Mouse (Mus musculus) liver, embryonic 11.5 days (tissue): ENCODE measurements around the gene Ebf4. TPM values are rescaled to one million over a fixed set of nuclear protein-coding genes. Genes with fewer than 3 reads are reported as not detected.

Source experiments
- ATAC-seq: fragments of 200-750 bp; cut with Nextera tagmentation; replicated peaks from 2 replicates; pipeline ENCODE4 v1.8.0; 2017; ENCODE audit warnings: moderate number of reproducible peaks, mild to moderate bottlenecking, moderate TSS enrichment, moderate library complexity; ENCODE audit not compliant: low FRiP score
- DNase-seq: peaks from one replicate; pipeline ENCODE4 v3.0.0-alpha.2; 2017; ENCODE audit warnings: low spot score
- H3K27ac ChIP-seq: fragments of 300-500 bp; sonication (generic); 2 replicates; pipeline ENCODE4 v1.5.1; 2014; ENCODE audit warnings: mild to moderate bottlenecking, low read depth, low read length, control low read depth
- H3K27me3 ChIP-seq: fragments of 300-500 bp; sonication (generic); replicated peaks from 2 replicates; pipeline ENCODE4 v1.6.1; 2014; ENCODE audit warnings: low read length, mixed read lengths; ENCODE audit not compliant: control insufficient read depth, insufficient read depth
- H3K36me3 ChIP-seq: fragments of 300-500 bp; sonication (generic); 2 replicates; pipeline ENCODE4 v1.6.1; 2014; ENCODE audit warnings: mild to moderate bottlenecking, low read length, moderate library complexity, mixed read lengths; ENCODE audit not compliant: control insufficient read depth, insufficient read depth
- H3K4me1 ChIP-seq: fragments of 300-500 bp; sonication (generic); replicated peaks from 2 replicates; pipeline ENCODE4 v1.6.1; 2014; ENCODE audit warnings: low read length, mixed read lengths; ENCODE audit not compliant: control insufficient read depth, insufficient read depth
- H3K4me2 ChIP-seq: fragments of 300-500 bp; sonication (generic); 2 replicates; pipeline ENCODE4 v1.6.1; 2014; ENCODE audit warnings: mild to moderate bottlenecking, control low read depth, moderate library complexity
- H3K4me3 ChIP-seq: fragments of 300-500 bp; sonication (generic); 2 replicates; pipeline ENCODE4 v1.5.1; 2014; ENCODE audit warnings: low read depth, low read length, control low read depth
- H3K9ac ChIP-seq: fragments of 300-500 bp; sonication (generic); 2 replicates; pipeline ENCODE4 v1.6.1; 2014; ENCODE audit warnings: low read depth, low read length, control low read depth
- H3K9me3 ChIP-seq: fragments of 300-500 bp; sonication (generic); 2 replicates; pipeline ENCODE4 v1.6.1; 2016; ENCODE audit warnings: low read length, inconsistent platforms, mixed read lengths; ENCODE audit not compliant: control insufficient read depth
- WGBS: fragments of 180-500 bp; shearing (Covaris S2); extraction: QIAGEN DNeasy Blood & Tissue Kit; methylation state at CpG from one replicate; pipeline ENCODE4 v1.1.7; 2014; 5-methylcytosine and 5-hydroxymethylcytosine counted together
- polyA plus RNA-seq: library from polyadenylated mRNA; unstranded; fragments of >200 nt; fragmentation: Nextera tagmentation; extraction: Ambion mirVana; gene quantifications from 2 replicates; pipeline ENCODE4 v1.2.1, GENCODE M21; 2014

Gene Ebf4
- polyA plus RNA-seq, 1 experiment from 2014 or later, result 0.81 TPM

DNA sequence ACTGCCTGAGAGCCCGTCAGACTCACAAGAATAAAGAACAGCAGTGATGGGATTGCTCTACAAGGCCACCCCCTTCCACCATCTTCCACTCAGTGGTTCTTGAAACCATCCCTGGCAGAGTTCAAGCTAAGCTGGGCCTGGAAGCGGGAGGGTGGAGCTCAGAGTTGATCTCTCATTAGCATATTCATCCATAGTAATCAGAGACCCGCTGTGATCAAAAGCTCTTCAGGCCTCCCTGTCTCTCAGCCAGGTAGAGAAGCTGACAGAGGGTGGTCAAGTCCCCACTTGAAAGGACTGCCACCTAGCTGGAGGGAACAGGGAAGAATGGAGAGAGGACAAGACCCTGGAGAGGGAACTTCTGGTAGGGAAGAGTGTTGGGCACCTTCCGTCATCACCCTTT is 8.0 kb downstream of the Ebf4 start:
- DNase-seq (no peak), ATAC-seq (no peak)
- no peak overlapping the region for H3K9ac ChIP-seq
- H3K4me1 ChIP-seq, result no peaks in the 10 kb centered on the region
- no peak overlapping the region for H3K27ac ChIP-seq
- no peak overlapping the region for H3K4me3 ChIP-seq
- 62% methylated on average over 4 of the region's 4 CpGs for WGBS
- H3K9me3 ChIP-seq, result no peaks in the 10 kb centered on the region
- H3K4me2 ChIP-seq, result no peak overlapping the region
- peaks cover 9% of the 10 kb centered on the region for H3K27me3 ChIP-seq
- no peaks in the 10 kb centered on the region for H3K36me3 ChIP-seq

- Histone ChIP-seq H3K27ac (no peak overlapping the region), H3K9me3 (no peaks in the 10 kb centered on the region), H3K4me1 (no peaks in the 10 kb centered on the region), H3K27me3 (no peaks in the 10 kb centered on the region), H3K4me2 (no peak overlapping the region), H3K9ac (no peak overlapping the region), H3K4me3 (no peak overlapping the region), H3K36me3 (no peaks in the 10 kb centered on the region)
- 39% methylated on average over 1 of the region's 1 CpGs for whole genome bisulfite sequencing
- no peak for DNase-seq
- ATAC-seq, result no peak
Observed at GRCm38 (mm10) chr2:130327057-130327456, 32.1 kb downstream of the Ebf4 start.

DNA sequence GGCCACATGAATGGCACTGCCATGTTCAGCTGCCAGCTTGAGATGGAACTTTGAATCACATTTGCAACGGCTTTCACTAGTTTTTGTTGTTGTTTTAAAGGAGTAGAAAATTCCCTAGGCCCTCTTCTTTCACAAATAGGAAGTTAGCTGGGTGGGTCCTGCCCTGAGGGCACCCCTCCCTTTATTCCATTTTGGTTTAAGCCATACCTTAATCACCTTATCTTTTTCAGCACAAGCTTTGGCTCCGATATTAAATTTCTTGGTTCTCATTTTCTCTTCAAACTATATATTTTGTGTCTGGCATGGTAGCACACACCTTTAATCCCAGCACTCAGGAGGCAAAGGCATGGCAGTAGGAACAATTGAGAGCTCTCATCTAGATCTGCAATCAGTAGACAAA is 34.5 kb downstream of the Ebf4 start:
- DNase-seq (no peak), ATAC-seq (no peak)
- H3K36me3 ChIP-seq, result no peaks in the 10 kb centered on the region
- no peak overlapping the region for H3K9ac ChIP-seq
- no peak overlapping the region for H3K4me2 ChIP-seq
- H3K4me1 ChIP-seq, result no peaks in the 10 kb centered on the region
- H3K4me3 ChIP-seq, result no peak overlapping the region
- WGBS, result 84% methylated on average over 2 of the region's 2 CpGs
- H3K27me3 ChIP-seq, result no peaks in the 10 kb centered on the region
- H3K27ac ChIP-seq, result no peak overlapping the region
- no peaks in the 10 kb centered on the region for H3K9me3 ChIP-seq

DNA sequence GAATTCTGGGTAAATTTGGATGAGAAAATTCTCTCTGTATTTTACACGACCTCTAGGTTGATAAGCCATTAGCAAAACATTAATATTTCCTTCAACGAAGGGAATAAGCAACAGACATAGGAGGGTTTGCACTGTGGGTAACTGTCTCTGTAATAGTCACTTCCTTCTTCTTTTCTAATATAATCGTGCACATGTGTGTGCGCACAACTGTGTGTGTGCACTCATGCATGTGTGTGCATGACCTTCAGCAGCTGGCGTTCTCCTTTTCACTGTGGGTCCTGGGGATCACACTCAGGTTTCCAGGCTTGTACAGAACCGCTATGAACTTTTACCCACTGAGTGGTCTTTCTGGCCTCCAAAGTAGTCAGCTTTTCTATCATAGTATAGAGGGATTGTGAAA is 40.1 kb downstream of the Ebf4 start:
- Histone ChIP-seq H3K9me3 (no peaks in the 10 kb centered on the region), H3K27me3 (no peaks in the 10 kb centered on the region), H3K36me3 (no peaks in the 10 kb centered on the region), H3K4me3 (no peak overlapping the region), H3K4me1 (no peaks in the 10 kb centered on the region), H3K27ac (no peak overlapping the region), H3K4me2 (no peak overlapping the region), H3K9ac (no peak overlapping the region)
- DNase-seq (no peak), ATAC-seq (no peak)
- WGBS, result 77% methylated on average over 6 of the region's 6 CpGs

- ATAC-seq (no peak), DNase-seq (no peak)
- no peaks in the 10 kb centered on the region for H3K27me3 ChIP-seq
- H3K4me2 ChIP-seq, result no peak overlapping the region
- H3K9me3 ChIP-seq, result no peaks in the 10 kb centered on the region
- no peak overlapping the region for H3K27ac ChIP-seq
- no peaks in the 10 kb centered on the region for H3K4me1 ChIP-seq
- 75% methylated on average over 8 of the region's 8 CpGs for WGBS
- H3K9ac ChIP-seq, result no peak overlapping the region
- no peaks in the 10 kb centered on the region for H3K36me3 ChIP-seq
- no peak overlapping the region for H3K4me3 ChIP-seq
Observed at GRCm38 (mm10) chr2:130340464-130341219, 45.7 kb downstream of the Ebf4 start.

DNA sequence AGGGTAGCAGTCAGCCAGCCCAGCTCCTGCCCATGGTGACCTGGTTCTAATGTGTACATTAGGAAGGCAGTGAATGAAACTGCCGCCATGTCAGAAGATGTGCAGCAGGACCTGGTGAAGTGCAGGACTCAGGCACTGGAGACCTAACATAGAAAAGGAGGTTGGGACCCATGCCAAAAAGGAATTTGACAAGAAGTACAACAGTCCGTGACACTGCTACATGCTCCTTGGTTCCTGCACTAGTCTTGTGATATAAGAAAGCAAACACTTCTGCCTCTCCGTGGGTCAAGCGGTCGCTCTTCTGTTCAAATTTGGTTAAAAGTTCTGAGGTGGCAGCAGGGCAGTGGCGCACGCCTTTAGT is 46.2 kb downstream of the Ebf4 start:
- Histone ChIP-seq H3K27me3 (no peaks in the 10 kb centered on the region), H3K4me3 (no peak overlapping the region), H3K4me1 (no peaks in the 10 kb centered on the region), H3K9me3 (no peaks in the 10 kb centered on the region), H3K27ac (no peak overlapping the region), H3K4me2 (no peak overlapping the region), H3K36me3 (no peaks in the 10 kb centered on the region), H3K9ac (no peak overlapping the region)
- ATAC-seq (no peak), DNase-seq (no peak)
- 81% methylated on average over 7 of the region's 7 CpGs for WGBS

- no peak for DNase-seq
- Histone ChIP-seq H3K36me3 (no peaks in the 10 kb centered on the region), H3K9ac (no peak overlapping the region), H3K9me3 (no peaks in the 10 kb centered on the region), H3K4me2 (no peak overlapping the region), H3K4me1 (no peaks in the 10 kb centered on the region), H3K27me3 (no peaks in the 10 kb centered on the region), H3K4me3 (no peak overlapping the region), H3K27ac (no peak overlapping the region)
- no peak for ATAC-seq
- 74% methylated on average over 3 of the region's 3 CpGs for WGBS
Observed at GRCm38 (mm10) chr2:130350376-130350775, 55.4 kb downstream of the Ebf4 start.

GRCm38 (mm10) chr2:130351758-130352339 is 56.9 kb downstream of the Ebf4 start:
- Histone ChIP-seq H3K4me3 (no peak overlapping the region), H3K4me2 (no peak overlapping the region), H3K9ac (no peak overlapping the region), H3K36me3 (no peaks in the 10 kb centered on the region), H3K27me3 (peaks cover 2% of the 10 kb centered on the region), H3K27ac (no peak overlapping the region), H3K9me3 (no peaks in the 10 kb centered on the region), H3K4me1 (no peaks in the 10 kb centered on the region)
- DNase-seq (no peak), ATAC-seq (no peak)
- WGBS, result 45% methylated on average over 5 of the region's 5 CpGs

- no peak for DNase-seq
- no peak overlapping the region for H3K4me3 ChIP-seq
- ATAC-seq, result no peak
Observed at GRCm38 (mm10) chr2:130353411-130353810, 58.4 kb downstream of the Ebf4 start.

More at GRCm38 (mm10) chr2:130353411-130353810, 58.4 kb downstream of the Ebf4 start:
- H3K4me1 ChIP-seq, result no peaks in the 10 kb centered on the region
- no peaks in the 10 kb centered on the region for H3K36me3 ChIP-seq
- H3K9ac ChIP-seq, result no peak overlapping the region
- H3K4me2 ChIP-seq, result no peak overlapping the region
- no peaks in the 10 kb centered on the region for H3K9me3 ChIP-seq
- H3K27me3 ChIP-seq, result peaks cover 6% of the 10 kb centered on the region
- WGBS, result 92% methylated on average over 8 of the region's 8 CpGs
- no peak overlapping the region for H3K27ac ChIP-seq
